Mouse (Mus musculus) intestine, embryonic 14.5 days (tissue): Measurements from ENCODE around the gene Lrrc66. TPM values are rescaled to one million over a fixed set of nuclear protein-coding genes. Genes with fewer than 3 reads are reported as not detected.

Experiments
- ATAC-seq: fragments of 200-750 bp; cut with Nextera tagmentation; replicated peaks from 2 replicates; pipeline ENCODE4 v1.8.0; 2017; ENCODE audit warnings: low read depth, moderate number of reproducible peaks, moderate TSS enrichment, moderate library complexity; ENCODE audit not compliant: low FRiP score, low TSS enrichment
- DNase-seq: peaks from one replicate; pipeline ENCODE4 v3.0.0-alpha.2; 2018; ENCODE audit warnings: low spot score
- H3K27ac ChIP-seq: fragments of 300-500 bp; sonication (generic); 2 replicates; pipeline ENCODE4 v1.5.1; 2014; ENCODE audit warnings: low read depth, mild to moderate bottlenecking, control low read depth
- H3K27me3 ChIP-seq: fragments of 300-500 bp; sonication (generic); replicated peaks from 2 replicates; pipeline ENCODE4 v1.6.1; 2014; ENCODE audit warnings: low read length, control low read depth; ENCODE audit not compliant: control insufficient read depth, insufficient read depth
- H3K36me3 ChIP-seq: fragments of 300-500 bp; sonication (generic); 2 replicates; pipeline ENCODE4 v1.6.1; 2014; ENCODE audit warnings: low read length, control low read depth; ENCODE audit not compliant: control insufficient read depth, insufficient read depth
- H3K4me1 ChIP-seq: fragments of 300-500 bp; sonication (generic); replicated peaks from 2 replicates; pipeline ENCODE4 v1.6.1; 2014; ENCODE audit warnings: low read length, control low read depth, mixed read lengths; ENCODE audit not compliant: control insufficient read depth, insufficient read depth
- H3K4me2 ChIP-seq: fragments of 300-500 bp; sonication (generic); 2 replicates; pipeline ENCODE4 v1.6.1; 2014; ENCODE audit warnings: low read length
- H3K4me3 ChIP-seq: fragments of 300-500 bp; sonication (generic); 2 replicates; pipeline ENCODE4 v1.5.1; 2014; ENCODE audit warnings: low read depth, low read length, control low read depth, mixed read lengths
- H3K9ac ChIP-seq: fragments of 300-500 bp; sonication (generic); 2 replicates; pipeline ENCODE4 v1.6.1; 2014; ENCODE audit warnings: mild to moderate bottlenecking, low read length
- H3K9me3 ChIP-seq: fragments of 300-500 bp; sonication (generic); 2 replicates; pipeline ENCODE4 v1.6.1; 2016; ENCODE audit warnings: low read length, control low read depth; ENCODE audit not compliant: control insufficient read depth
- WGBS: fragments of 180-500 bp; shearing (Covaris S2); extraction: QIAGEN DNeasy Blood & Tissue Kit; methylation state at CpG from one replicate; pipeline ENCODE4 v1.1.7; 2014; 5-methylcytosine and 5-hydroxymethylcytosine counted together
- polyA plus RNA-seq: library from polyadenylated mRNA; unstranded; fragments of >200 nt; fragmentation: Nextera tagmentation; extraction: Ambion mirVana; gene quantifications from 2 replicates; pipeline ENCODE4 v1.2.1, GENCODE M21; 2014

The Lrrc66 gene
- polyA plus RNA-seq, 1 experiment from 2014 or later: 1.1 TPM

GRCm38 (mm10) chr5:73604542-73604941 is 27.8 kb downstream of the Lrrc66 start:
- 90% methylated on average over 6 of the region's 6 CpGs for WGBS

DNA sequence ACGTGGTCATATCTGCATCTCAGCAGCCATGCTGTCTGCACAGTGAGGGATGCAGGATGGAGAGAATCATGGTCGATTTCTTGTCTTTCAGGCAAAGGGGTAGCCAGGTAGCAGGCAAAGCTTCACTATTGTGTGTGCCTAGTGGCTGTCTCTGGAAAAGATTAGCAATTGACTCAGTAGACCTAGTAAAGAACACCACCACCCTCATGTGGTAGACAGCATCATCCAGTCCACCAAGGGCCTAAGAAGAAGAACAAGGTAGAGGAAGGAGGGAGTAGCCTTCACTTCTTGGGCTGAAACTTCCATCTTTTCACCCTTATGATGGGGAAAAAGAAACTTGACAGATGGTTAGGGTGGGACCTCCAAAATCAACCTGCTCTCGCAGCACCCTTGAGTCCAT is 29.5 kb downstream of the Lrrc66 start:
- 78% methylated on average over 3 of the region's 3 CpGs for WGBS
- no peak overlapping the region for H3K9ac ChIP-seq

More at GRCm38 (mm10) chr5:73604542-73604941, 27.8 kb downstream of the Lrrc66 start:
- Histone ChIP-seq H3K27ac (no peak overlapping the region), H3K27me3 (no peaks in the 10 kb centered on the region), H3K4me1 (no peaks in the 10 kb centered on the region), H3K4me2 (no peak overlapping the region), H3K9me3 (no peaks in the 10 kb centered on the region), H3K36me3 (no peaks in the 10 kb centered on the region), H3K4me3 (no peak overlapping the region), H3K9ac (no peak overlapping the region)
- no peak for DNase-seq
- ATAC-seq: no peak

GRCm38 (mm10) chr5:73601361-73601763 is 31.0 kb downstream of the Lrrc66 start:
- ATAC-seq (no peak), DNase-seq (no peak)
- 77% methylated on average over 8 of the region's 8 CpGs for WGBS
- H3K4me3 ChIP-seq: no peak overlapping the region
- no peaks in the 10 kb centered on the region for H3K4me1 ChIP-seq
- no peaks in the 10 kb centered on the region for H3K9me3 ChIP-seq
- H3K9ac ChIP-seq: no peak overlapping the region
- no peak overlapping the region for H3K4me2 ChIP-seq
- no peaks in the 10 kb centered on the region for H3K27me3 ChIP-seq
- no peak overlapping the region for H3K27ac ChIP-seq
- no peaks in the 10 kb centered on the region for H3K36me3 ChIP-seq

More for the DNA sequence above, 29.5 kb downstream of the Lrrc66 start:
- Histone ChIP-seq H3K27me3 (no peaks in the 10 kb centered on the region), H3K9me3 (no peaks in the 10 kb centered on the region), H3K36me3 (no peaks in the 10 kb centered on the region), H3K4me2 (no peak overlapping the region), H3K27ac (no peak overlapping the region), H3K4me3 (no peak overlapping the region), H3K4me1 (no peaks in the 10 kb centered on the region)
- ATAC-seq: no peak
- no peak for DNase-seq

DNA sequence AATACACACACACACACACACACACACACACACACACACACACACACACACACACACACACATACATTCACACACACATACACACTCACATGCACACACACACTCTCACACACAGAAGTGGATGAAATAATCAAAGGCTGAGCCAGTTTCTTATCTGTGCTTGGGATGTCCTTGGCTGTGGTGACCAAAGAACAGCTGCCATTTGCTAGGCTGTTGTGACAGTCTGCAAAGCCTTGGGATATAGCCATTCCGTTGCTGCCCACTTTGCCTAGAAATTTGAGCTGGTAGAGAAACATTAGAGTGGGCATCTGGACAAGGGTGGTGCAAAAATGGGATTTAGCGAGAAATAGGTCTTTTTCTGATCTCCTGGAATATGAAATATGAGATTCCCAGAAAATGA is 32.3 kb downstream of the Lrrc66 start:
- H3K9ac ChIP-seq: no peak overlapping the region
- no peak for ATAC-seq
- H3K27me3 ChIP-seq: no peaks in the 10 kb centered on the region
- no peaks in the 10 kb centered on the region for H3K4me1 ChIP-seq
- H3K36me3 ChIP-seq: no peaks in the 10 kb centered on the region
- H3K4me3 ChIP-seq: no peak overlapping the region
- no peak overlapping the region for H3K27ac ChIP-seq
- 86% methylated on average over 2 of the region's 2 CpGs for WGBS
- H3K9me3 ChIP-seq: no peaks in the 10 kb centered on the region
- no peak for DNase-seq
- H3K4me2 ChIP-seq: no peak overlapping the region

GRCm38 (mm10) chr5:73598943-73599695 is 33.2 kb downstream of the Lrrc66 start:
- no peak for DNase-seq
- Histone ChIP-seq H3K4me1 (no peaks in the 10 kb centered on the region), H3K36me3 (no peaks in the 10 kb centered on the region), H3K4me2 (no peak overlapping the region), H3K27ac (no peak overlapping the region), H3K27me3 (no peaks in the 10 kb centered on the region), H3K9ac (no peak overlapping the region), H3K4me3 (no peak overlapping the region), H3K9me3 (no peaks in the 10 kb centered on the region)
- ATAC-seq: no peak
- WGBS: 67% methylated on average over 5 of the region's 5 CpGs

GRCm38 (mm10) chr5:73587119-73587518 is 45.2 kb downstream of the Lrrc66 start:
- no peak; the same call in 1 of the 2 replicates for ATAC-seq
- Histone ChIP-seq H3K4me2 (no peak overlapping the region), H3K27ac (no peak overlapping the region), H3K36me3 (no peaks in the 10 kb centered on the region), H3K4me1 (0 out of 2 replicates have a peak, but pooled peaks cover 6% of the 10 kb centered on the region), H3K9ac (no peak overlapping the region), H3K27me3 (no peaks in the 10 kb centered on the region), H3K9me3 (no peaks in the 10 kb centered on the region), H3K4me3 (no peak overlapping the region)
- DNase-seq: no peak
- WGBS: 72% methylated on average over 3 of the region's 3 CpGs

DNA sequence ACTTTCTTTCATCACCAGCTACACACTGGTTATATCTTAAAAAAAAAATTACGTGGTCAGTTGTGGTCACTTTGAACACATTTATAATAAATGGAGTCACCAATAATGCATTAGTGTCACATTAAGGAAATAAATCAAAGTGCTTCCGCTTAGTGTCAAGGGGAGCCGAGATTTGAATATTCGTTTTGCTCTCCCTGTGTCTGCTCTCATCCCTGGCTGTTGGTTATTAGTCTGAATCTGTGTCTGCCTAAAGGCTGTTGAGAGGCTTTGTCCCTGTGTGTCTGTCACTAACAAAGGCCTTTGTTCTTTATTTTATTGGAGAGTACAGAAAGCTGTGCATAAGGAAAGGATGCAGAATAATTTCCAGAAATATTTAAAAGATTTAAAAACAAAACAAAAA is 45.7 kb downstream of the Lrrc66 start:
- ATAC-seq (no peak), DNase-seq (no peak)
- 0 out of 2 replicates have a peak, but pooled peaks cover 6% of the 10 kb centered on the region for H3K4me1 ChIP-seq

DNA sequence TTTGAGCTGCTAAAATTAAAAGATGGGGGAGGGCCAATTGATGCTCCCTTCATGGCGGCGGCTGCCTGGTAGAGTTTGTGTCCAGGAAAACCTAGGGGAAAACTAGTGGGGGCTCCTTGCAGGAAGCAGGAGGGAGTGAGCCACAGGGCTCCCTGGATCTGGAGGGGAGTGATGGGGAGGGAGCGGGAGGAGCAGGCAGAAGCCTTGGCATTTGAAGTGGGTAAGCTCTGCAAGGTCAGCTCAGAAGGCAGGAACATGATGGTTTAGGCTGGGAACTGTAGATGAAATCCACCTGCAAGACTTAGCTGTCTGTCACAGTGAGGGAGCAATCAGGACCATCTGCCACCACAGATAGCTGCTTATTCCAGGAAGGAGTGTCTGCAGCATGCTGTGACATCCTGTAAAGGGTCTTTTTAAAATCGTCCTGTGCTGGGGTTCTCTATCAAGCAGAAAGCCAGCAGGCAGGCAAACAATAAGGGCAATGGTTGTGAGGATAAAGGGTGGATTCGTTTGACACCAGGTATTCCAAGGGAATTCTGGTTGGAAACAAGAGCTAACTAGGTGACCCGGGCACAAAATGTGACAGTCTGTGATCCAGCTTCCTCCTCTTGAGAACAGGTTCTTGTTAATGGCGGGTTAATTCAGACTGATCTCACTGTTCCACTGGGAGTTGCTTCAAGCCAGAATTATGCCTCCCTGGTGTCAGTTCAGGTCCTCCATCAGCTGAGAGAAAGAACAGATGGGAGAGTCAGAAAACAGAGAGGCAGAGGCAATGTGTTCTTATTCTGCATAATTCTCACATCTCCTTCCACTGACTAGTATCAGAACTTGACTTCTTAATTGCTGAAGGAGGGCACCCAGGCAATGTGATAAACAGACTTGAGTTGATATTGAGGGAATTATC is 46.9 kb downstream of the Lrrc66 start:
- Histone ChIP-seq H3K9ac (no peak overlapping the region), H3K9me3 (no peaks in the 10 kb centered on the region), H3K27me3 (no peaks in the 10 kb centered on the region), H3K27ac (no peak overlapping the region), H3K4me2 (no peak overlapping the region), H3K4me1 (0 out of 2 replicates have a peak, but pooled peaks cover 6% of the 10 kb centered on the region), H3K4me3 (no peak overlapping the region), H3K36me3 (no peaks in the 10 kb centered on the region)
- WGBS: 35% methylated on average over 7 of the region's 7 CpGs
- ATAC-seq (no peak), DNase-seq (peak; percentile 52)

More for the DNA sequence above, 45.7 kb downstream of the Lrrc66 start:
- WGBS: 49% methylated on average over 4 of the region's 4 CpGs
- no peak overlapping the region for H3K9ac ChIP-seq
- no peaks in the 10 kb centered on the region for H3K27me3 ChIP-seq
- no peak overlapping the region for H3K27ac ChIP-seq
- H3K4me3 ChIP-seq: no peak overlapping the region
- H3K36me3 ChIP-seq: no peaks in the 10 kb centered on the region
- H3K9me3 ChIP-seq: no peaks in the 10 kb centered on the region
- no peak overlapping the region for H3K4me2 ChIP-seq
